In the genomic region with DNA sequence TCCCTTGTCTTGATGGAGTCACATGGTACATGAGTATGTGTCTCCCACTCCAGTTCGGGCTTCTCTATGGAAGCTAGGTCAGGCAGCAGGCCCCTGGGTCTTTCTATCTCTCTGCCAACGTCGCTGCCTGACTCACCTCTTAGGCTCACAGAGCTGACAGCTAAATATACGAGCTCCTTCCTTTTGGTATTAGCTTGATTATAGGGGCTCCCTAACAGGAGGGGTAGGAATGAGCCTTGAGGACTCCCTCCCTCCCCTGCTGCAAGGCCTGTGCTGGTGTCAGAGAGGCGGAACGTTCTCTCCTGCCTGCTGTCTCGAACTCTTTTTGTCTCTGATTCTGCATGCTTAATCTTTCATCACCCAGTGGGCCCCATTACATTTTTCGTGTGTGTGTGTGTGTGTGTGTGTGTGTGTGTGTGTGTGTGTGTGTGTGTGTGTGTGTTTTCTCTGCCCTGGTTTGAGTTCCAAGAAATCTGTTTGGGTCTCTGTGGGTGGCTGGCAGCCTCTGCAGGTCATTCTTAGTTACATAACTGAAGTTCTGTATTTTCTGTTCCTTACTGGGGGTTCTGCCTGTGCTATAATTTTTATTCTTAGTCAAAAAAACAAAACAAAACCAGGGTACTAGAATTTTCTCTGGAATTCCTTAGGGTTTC, we compare ENCODE assay signal across 24 mouse cellular contexts. TPM values are rescaled to one million over a fixed set of nuclear protein-coding genes. Genes with fewer than 3 reads are reported as not detected.
DNase-seq lines count a peak whose midpoint lies in the region; ATAC-seq lines count a peak whose summit lies in the region.
"Had no signal": no experiment of that assay in that cellular context is flagged by ENCODE, and none has a peak within 500 bp of the region (broad histone marks: within the 10 kb centered on the region; RNA-seq: fewer than 3 reads in every experiment).

No protein-coding gene starts in this region.

- no peaks in the 10 kb centered on the region for H3K36me3 ChIP-seq in hindbrain, embryonic 11.5 days (ENCODE audit: control insufficient read depth, insufficient read depth, low read length)
- no peaks in the 10 kb centered on the region for H3K36me3 ChIP-seq in hindbrain, embryonic 13.5 days
- H3K36me3 ChIP-seq: embryonic facial prominence, embryonic 15.5 days; forebrain, embryonic 15.5 days; heart, embryonic 10.5 days; hindbrain, embryonic 10.5 days; limb, embryonic 10.5 days; liver, embryonic 15.5 days; lung, embryonic 15.5 days had no signal

- no peak overlapping the region for H3K27ac ChIP-seq in hindbrain, embryonic 11.5 days (ENCODE audit: low read depth, low read length)
- H3K27ac ChIP-seq in hindbrain, embryonic 13.5 days, result no peak overlapping the region
- H3K27ac ChIP-seq: embryonic facial prominence, embryonic 15.5 days; forebrain, embryonic 15.5 days; heart, embryonic 10.5 days; hindbrain, embryonic 10.5 days; limb, embryonic 10.5 days; liver, embryonic 15.5 days; lung, embryonic 15.5 days had no signal

- no peaks in the 10 kb centered on the region for H3K4me1 ChIP-seq in hindbrain, embryonic 11.5 days (replicated peaks; ENCODE audit: control insufficient read depth, insufficient read depth, low read length)
- H3K4me1 ChIP-seq in hindbrain, embryonic 13.5 days (replicated peaks), result no peaks in the 10 kb centered on the region
- H3K4me1 ChIP-seq: embryonic facial prominence, embryonic 15.5 days; forebrain, embryonic 15.5 days; heart, embryonic 10.5 days; hindbrain, embryonic 10.5 days; limb, embryonic 10.5 days; liver, embryonic 15.5 days; lung, embryonic 15.5 days had no signal

- H3K4me3 ChIP-seq in hindbrain, embryonic 11.5 days (ENCODE audit: low read depth, low read length), result no peak overlapping the region
- H3K4me3 ChIP-seq in hindbrain, embryonic 13.5 days, result no peak overlapping the region
- H3K4me3 ChIP-seq: embryonic facial prominence, embryonic 15.5 days; forebrain, embryonic 15.5 days; heart, embryonic 10.5 days; hindbrain, embryonic 10.5 days; limb, embryonic 10.5 days; liver, embryonic 15.5 days; lung, embryonic 15.5 days had no signal

- H3K4me2 ChIP-seq in hindbrain, embryonic 11.5 days (replicated peaks; ENCODE audit: low read depth, low read length), result no peak overlapping the region
- H3K4me2 ChIP-seq in hindbrain, embryonic 13.5 days, result no peak overlapping the region
- H3K4me2 ChIP-seq: embryonic facial prominence, embryonic 15.5 days; forebrain, embryonic 15.5 days; liver, embryonic 15.5 days; lung, embryonic 15.5 days had no signal

- no peak overlapping the region for H3K9ac ChIP-seq in hindbrain, embryonic 11.5 days (ENCODE audit: low read depth, low read length)
- no peak overlapping the region for H3K9ac ChIP-seq in hindbrain, embryonic 13.5 days
- H3K9ac ChIP-seq: embryonic facial prominence, embryonic 15.5 days; forebrain, embryonic 15.5 days; liver, embryonic 15.5 days; lung, embryonic 15.5 days had no signal

- ATAC-seq in cerebellum, adult (ENCODE audit: insufficient number of reproducible peaks, low FRiP score, low TSS enrichment), result 0 out of 2 replicates have a peak, but pooled peaks have one; percentile 31
- ATAC-seq in hematopoietic stem cell, adult 5-6 weeks (replicated peaks in 1 of 2; ENCODE audit: insufficient read depth in 1 of 2, low FRiP score in 2 of 2, low TSS enrichment in 1 of 2, low read depth in 1 of 2, poor library complexity in 2 of 2, severe bottlenecking in 2 of 2), result peak; percentile 9 to 50; a peak in 2 of 4 replicates
- ATAC-seq in hindbrain, embryonic 11.5 days (ENCODE audit: low FRiP score), result no peak
- no peak for ATAC-seq in hindbrain, embryonic 13.5 days (ENCODE audit: low FRiP score)
- ATAC-seq: forebrain, embryonic 15.5 days had no signal

- no peaks in the 10 kb centered on the region for H3K27me3 ChIP-seq in hindbrain, embryonic 11.5 days (ENCODE audit: control insufficient read depth, insufficient read depth, low read length)
- H3K27me3 ChIP-seq in hindbrain, embryonic 13.5 days, result no peaks in the 10 kb centered on the region
- H3K27me3 ChIP-seq: embryonic facial prominence, embryonic 15.5 days; forebrain, embryonic 15.5 days; liver, embryonic 15.5 days; lung, embryonic 15.5 days had no signal

- no peaks in the 10 kb centered on the region for H3K9me3 ChIP-seq in hindbrain, embryonic 11.5 days (ENCODE audit: control insufficient read depth, low read length)
- H3K9me3 ChIP-seq in hindbrain, embryonic 13.5 days, result no peaks in the 10 kb centered on the region
- H3K9me3 ChIP-seq: embryonic facial prominence, embryonic 15.5 days; forebrain, embryonic 15.5 days; heart, embryonic 10.5 days; limb, embryonic 10.5 days; liver, embryonic 15.5 days; lung, embryonic 15.5 days had no signal

- WGBS in hindbrain, embryonic 11.5 days, result 76% methylated on average over 8 of the region's 8 CpGs
- 70% methylated on average over 8 of the region's 8 CpGs for WGBS in hindbrain, embryonic 13.5 days

- no peak for DNase-seq in cerebellum, postnatal 4 days (ENCODE audit: low spot score in 2 of 2)
- peak; percentile 66 for DNase-seq in cerebellum, adult 11 months
- peak; percentile 82 for DNase-seq in cerebellum, adult 9-11 months
- DNase-seq in hindbrain, embryonic 11.5 days (ENCODE audit: low spot score), result no peak
- no peak for DNase-seq in B cell, adult 2 months
- DNase-seq: adrenal gland, postnatal 10 days; kidney, adult 11 months; kidney, postnatal 4 days; layer of hippocampus, adult 9-11 months; liver; lung, postnatal 4 days; thymus, adult 18-20 months; thymus, postnatal 36 days had no signal

RNA-seq across cellular contexts. Expression of gene Prkcb, which starts 33.6 kb away (rescaled TPM):
- 11.8 and 15.6 TPM in 2 replicates for total RNA-seq in hematopoietic stem cell, adult 5-6 weeks (2017)
- 17.8 and 22.3 TPM in 2 replicates for polyA plus RNA-seq in hindbrain, embryonic 11.5 days (2014; fragmentation: Nextera tagmentation; extraction: Ambion mirVana)
- polyA plus RNA-seq in hindbrain, embryonic 13.5 days (2015; fragmentation: Nextera tagmentation; extraction: Ambion mirVana), result 58.1 and 62.7 TPM in 2 replicates
- total RNA-seq: MEL had no signal

Comparison
In these comparisons a context has a peak if more than half of its experiments do, and no peak if none do; other contexts are left out.
1. DNase-seq: peak in cerebellum, adult 11 months (single experiment) and cerebellum, adult 9-11 months (single experiment); none in cerebellum, postnatal 4 days (0 of 2), hindbrain, embryonic 11.5 days (single experiment) and B cell, adult 2 months (0 of 2).
2. ATAC-seq: peak in cerebellum, adult (single experiment) and hematopoietic stem cell, adult 5-6 weeks (2 of 2); none in hindbrain, embryonic 11.5 days (single experiment) and hindbrain, embryonic 13.5 days (single experiment).